Mouse (Mus musculus): Measurements from ENCODE around the gene Chd2. TPM values are rescaled to one million over a fixed set of nuclear protein-coding genes. Genes with fewer than 3 reads are reported as not detected.
A peak's percentile ranks its signal among the peaks of the same experiment; 100 is the strongest.

The Chd2 gene
- 5.8 TPM for polyA plus RNA-seq (2012; fragmentation: generic; extraction: Trizol)
- long read RNA-seq, experiment 1, partial matches to known transcripts, result 1 of 2 reads
- long read RNA-seq, experiment 1, other reads (novel, unspliced or antisense), result 1 of 2 reads
- long read RNA-seq, experiment 2, partial matches to known transcripts, result 11 of 27 reads
- long read RNA-seq, experiment 2, other reads (novel, unspliced or antisense), result 16 of 27 reads

GRCm38 (mm10) chr7:73541412-73542130 is at the start of gene Chd2:
TSS of gene Chd2 (minus strand) at chr7:73541830.
- TF ChIP-seq FOSL1 (IDR thresholded peaks at IDR 0.05; ENCODE audit: insufficient read depth, low read length, poor library complexity, severe bottlenecking) (no peak), CEBPB (IDR thresholded peaks at IDR 0.05; ENCODE audit: low read depth) (no peak), MYOD1 (IDR thresholded peaks at IDR 0.05; ENCODE audit: control insufficient read depth, insufficient read length, low read depth) (no peak), MYOG (IDR thresholded peaks at IDR 0.05; ENCODE audit: control insufficient read depth, extremely low read depth, insufficient read length) (no peak), MAX (IDR thresholded peaks at IDR 0.05) (no peak), USF1 (IDR thresholded peaks at IDR 0.05; ENCODE audit: low read depth) (no peak), CTCF (IDR thresholded peaks at IDR 0.05; ENCODE audit: control insufficient read depth, insufficient read depth, insufficient read length) (no peak)
- Histone ChIP-seq H3K79me2 (ENCODE audit: control insufficient read depth, insufficient read depth) (peaks cover 98% of the 10 kb centered on the region), H3ac (ENCODE audit: control insufficient read depth, insufficient read length, low read depth) (peak within 1 kb of the TSS; percentile 66), H3K4me3 (ENCODE audit: insufficient read depth, poor library complexity, severe bottlenecking) (peak within 1 kb of the TSS; percentile 38), H3K27me3 (ENCODE audit: control insufficient read depth, insufficient read depth, insufficient read length) (no peaks in the 10 kb centered on the region), H3K79me3 (ENCODE audit: low read depth) (peaks cover 91% of the 10 kb centered on the region), H3K36me3 (ENCODE audit: control insufficient read depth, insufficient read depth) (peaks cover 51% of the 10 kb centered on the region)

GRCm38 (mm10) chr7:73590757-73591156 is 49.1 kb upstream of the Chd2 start:
- TF ChIP-seq CEBPB (IDR thresholded peaks at IDR 0.05; ENCODE audit: low read depth) (no peak), MYOD1 (IDR thresholded peaks at IDR 0.05; ENCODE audit: control insufficient read depth, insufficient read length, low read depth) (no peak), USF1 (IDR thresholded peaks at IDR 0.05; ENCODE audit: low read depth) (no peak), MYOG (IDR thresholded peaks at IDR 0.05; ENCODE audit: control insufficient read depth, extremely low read depth, insufficient read length) (no peak), FOSL1 (IDR thresholded peaks at IDR 0.05; ENCODE audit: insufficient read depth, low read length, poor library complexity, severe bottlenecking) (no peak), MAX (IDR thresholded peaks at IDR 0.05) (no peak), CTCF (IDR thresholded peaks at IDR 0.05; ENCODE audit: control insufficient read depth, insufficient read depth, insufficient read length) (no peak)
- H3K79me3 ChIP-seq (ENCODE audit: low read depth), result no peaks in the 10 kb centered on the region
- H3K4me3 ChIP-seq (ENCODE audit: insufficient read depth, poor library complexity, severe bottlenecking), result no peak overlapping the region
- H3K36me3 ChIP-seq (ENCODE audit: control insufficient read depth, insufficient read depth), result no peaks in the 10 kb centered on the region
- no peaks in the 10 kb centered on the region for H3K27me3 ChIP-seq (ENCODE audit: control insufficient read depth, insufficient read depth, insufficient read length)
- H3K79me2 ChIP-seq (ENCODE audit: control insufficient read depth, insufficient read depth), result no peaks in the 10 kb centered on the region
- H3ac ChIP-seq (ENCODE audit: control insufficient read depth, insufficient read length, low read depth), result no peak overlapping the region

GRCm38 (mm10) chr7:73589208-73589771 is 47.7 kb upstream of the Chd2 start:
- Histone ChIP-seq H3K36me3 (ENCODE audit: control insufficient read depth, insufficient read depth) (no peaks in the 10 kb centered on the region), H3K27me3 (ENCODE audit: control insufficient read depth, insufficient read depth, insufficient read length) (no peaks in the 10 kb centered on the region), H3K79me2 (ENCODE audit: control insufficient read depth, insufficient read depth) (no peaks in the 10 kb centered on the region), H3K79me3 (ENCODE audit: low read depth) (no peaks in the 10 kb centered on the region), H3K4me3 (ENCODE audit: insufficient read depth, poor library complexity, severe bottlenecking) (no peak overlapping the region), H3ac (ENCODE audit: control insufficient read depth, insufficient read length, low read depth) (no peak overlapping the region)
- TF ChIP-seq USF1 (IDR thresholded peaks at IDR 0.05; ENCODE audit: low read depth) (no peak), FOSL1 (IDR thresholded peaks at IDR 0.05; ENCODE audit: insufficient read depth, low read length, poor library complexity, severe bottlenecking) (peak; percentile 19), CEBPB (IDR thresholded peaks at IDR 0.05; ENCODE audit: low read depth) (no peak), MYOG (IDR thresholded peaks at IDR 0.05; ENCODE audit: control insufficient read depth, extremely low read depth, insufficient read length) (no peak)

GRCm38 (mm10) chr7:73588351-73588906 is 46.8 kb upstream of the Chd2 start:
- H3K79me3 ChIP-seq (ENCODE audit: low read depth), result no peaks in the 10 kb centered on the region
- no peak overlapping the region for H3K4me3 ChIP-seq (ENCODE audit: insufficient read depth, poor library complexity, severe bottlenecking)
- no peaks in the 10 kb centered on the region for H3K27me3 ChIP-seq (ENCODE audit: control insufficient read depth, insufficient read depth, insufficient read length)
- no peaks in the 10 kb centered on the region for H3K36me3 ChIP-seq (ENCODE audit: control insufficient read depth, insufficient read depth)
- H3ac ChIP-seq (ENCODE audit: control insufficient read depth, insufficient read length, low read depth), result no peak overlapping the region
- H3K79me2 ChIP-seq (ENCODE audit: control insufficient read depth, insufficient read depth), result no peaks in the 10 kb centered on the region
- TF ChIP-seq CTCF (IDR thresholded peaks at IDR 0.05; ENCODE audit: control insufficient read depth, insufficient read depth, insufficient read length) (no peak), FOSL1 (IDR thresholded peaks at IDR 0.05; ENCODE audit: insufficient read depth, low read length, poor library complexity, severe bottlenecking) (no peak), MAX (IDR thresholded peaks at IDR 0.05) (no peak), MYOD1 (IDR thresholded peaks at IDR 0.05; ENCODE audit: control insufficient read depth, insufficient read length, low read depth) (no peak), USF1 (IDR thresholded peaks at IDR 0.05; ENCODE audit: low read depth) (peak; percentile 44), CEBPB (IDR thresholded peaks at IDR 0.05; ENCODE audit: low read depth) (peak; percentile 20), MYOG (IDR thresholded peaks at IDR 0.05; ENCODE audit: control insufficient read depth, extremely low read depth, insufficient read length) (no peak)

GRCm38 (mm10) chr7:73586717-73587116 is 45.1 kb upstream of the Chd2 start:
- TF ChIP-seq FOSL1 (IDR thresholded peaks at IDR 0.05; ENCODE audit: insufficient read depth, low read length, poor library complexity, severe bottlenecking), result no peak
- TF ChIP-seq CEBPB (IDR thresholded peaks at IDR 0.05; ENCODE audit: low read depth), result no peak
- no peak for TF ChIP-seq MYOG (IDR thresholded peaks at IDR 0.05; ENCODE audit: control insufficient read depth, extremely low read depth, insufficient read length)
- no peak for TF ChIP-seq MYOD1 (IDR thresholded peaks at IDR 0.05; ENCODE audit: control insufficient read depth, insufficient read length, low read depth)
- TF ChIP-seq USF1 (IDR thresholded peaks at IDR 0.05; ENCODE audit: low read depth), result no peak
- no peak for TF ChIP-seq MAX (IDR thresholded peaks at IDR 0.05)
- no peak for TF ChIP-seq CTCF (IDR thresholded peaks at IDR 0.05; ENCODE audit: control insufficient read depth, insufficient read depth, insufficient read length)
- no peaks in the 10 kb centered on the region for H3K79me3 ChIP-seq (ENCODE audit: low read depth)
- no peaks in the 10 kb centered on the region for H3K36me3 ChIP-seq (ENCODE audit: control insufficient read depth, insufficient read depth)
- no peaks in the 10 kb centered on the region for H3K27me3 ChIP-seq (ENCODE audit: control insufficient read depth, insufficient read depth, insufficient read length)
- no peak overlapping the region for H3ac ChIP-seq (ENCODE audit: control insufficient read depth, insufficient read length, low read depth)
- H3K4me3 ChIP-seq (ENCODE audit: insufficient read depth, poor library complexity, severe bottlenecking), result no peak overlapping the region
- H3K79me2 ChIP-seq (ENCODE audit: control insufficient read depth, insufficient read depth), result no peaks in the 10 kb centered on the region
